Mouse (Mus musculus): Measurements from ENCODE around the gene Cnot2. TPM values are rescaled to one million over a fixed set of nuclear protein-coding genes. Genes with fewer than 3 reads are reported as not detected.

The Cnot2 gene
- total and polyA plus RNA-seq, 3 experiments: 12.3 to 76.5 (median 63.6) TPM

Small RNA genes lying within 50 kb of the gene (microRNA-seq; reads per million reads assigned to microRNA genes)
- 0 reads per million in 2 experiments for gene Gm25190

Other genes with a start within 250 kb of the Cnot2 start
- gene Kcnmb4, start 107.6 kb downstream of the Cnot2 start, total RNA-seq (2021): 1 to 10 TPM in 1 of 2 experiments, under 1 TPM in 1; 0.49 to 6.7 TPM
- gene Kcnmb4, start 107.6 kb downstream of the Cnot2 start, polyA plus RNA-seq (2012; rRNA removed): 2.5 and 22.9 TPM in 2 replicates